Mouse (Mus musculus) lung, embryonic 15.5 days (tissue): ENCODE measurements around the gene Atxn2l. TPM values are rescaled to one million over a fixed set of nuclear protein-coding genes. Genes with fewer than 3 reads are reported as not detected.

Experiments
- ATAC-seq: fragments of 200-750 bp; cut with Nextera tagmentation; 2 replicates; pipeline ENCODE4 v1.8.0; 2017; ENCODE audit warnings: moderate number of reproducible peaks, borderline replicate concordance; ENCODE audit not compliant: low FRiP score, low TSS enrichment; ENCODE audit errors: extremely low read depth
- H3K27ac ChIP-seq: fragments of 300-500 bp; sonication (generic); 2 replicates; pipeline ENCODE4 v1.5.1; 2015; ENCODE audit warnings: moderate library complexity, mild to moderate bottlenecking, inconsistent platforms
- H3K27me3 ChIP-seq: fragments of 300-500 bp; sonication (generic); 2 replicates; pipeline ENCODE4 v1.6.1; 2015; ENCODE audit warnings: inconsistent platforms
- H3K36me3 ChIP-seq: fragments of 300-500 bp; sonication (generic); 2 replicates; pipeline ENCODE4 v1.6.1; 2015; ENCODE audit warnings: inconsistent platforms
- H3K4me1 ChIP-seq: fragments of 300-500 bp; sonication (generic); 2 replicates; pipeline ENCODE4 v1.6.1; 2015; ENCODE audit warnings: inconsistent platforms
- H3K4me2 ChIP-seq: fragments of 300-500 bp; sonication (generic); 2 replicates; pipeline ENCODE4 v1.6.1; 2015; ENCODE audit warnings: inconsistent platforms, mild to moderate bottlenecking, moderate library complexity
- H3K4me3 ChIP-seq: fragments of 300-500 bp; sonication (generic); 2 replicates; pipeline ENCODE4 v1.5.1; 2015; ENCODE audit warnings: mild to moderate bottlenecking, inconsistent platforms
- H3K9ac ChIP-seq: fragments of 300-500 bp; sonication (generic); 2 replicates; pipeline ENCODE4 v1.6.1; 2015; ENCODE audit warnings: inconsistent platforms
- H3K9me3 ChIP-seq: fragments of 300-500 bp; sonication (generic); 2 replicates; pipeline ENCODE4 v1.6.1; 2016; ENCODE audit warnings: inconsistent platforms
- WGBS: fragments of 180-500 bp; shearing (Covaris S2); methylation state at CpG from one replicate; pipeline ENCODE4 v1.1.7; 2015; 5-methylcytosine and 5-hydroxymethylcytosine counted together
- polyA plus RNA-seq: library from polyadenylated mRNA; unstranded; fragments of >200 nt; fragmentation: Nextera tagmentation; extraction: Ambion mirVana; gene quantifications from 2 replicates; pipeline ENCODE4 v1.2.1, GENCODE M21; 2015

The Atxn2l gene
- polyA plus RNA-seq, 1 experiment from 2014 or later = 54.1 TPM

GRCm38 (mm10) chr7:126470077-126470476, 33.2 kb downstream of the Atxn2l start:
- Histone ChIP-seq H3K4me1 (peaks cover 22% of the 10 kb centered on the region), H3K4me2 (no peak overlapping the region), H3K9ac (no peak overlapping the region), H3K4me3 (no peak overlapping the region), H3K27ac (no peak overlapping the region), H3K36me3 (peaks cover 66% of the 10 kb centered on the region), H3K9me3 (no peaks in the 10 kb centered on the region), H3K27me3 (no peaks in the 10 kb centered on the region)
- WGBS = 81% methylated on average over 6 of the region's 6 CpGs
- no peak for ATAC-seq

DNA sequence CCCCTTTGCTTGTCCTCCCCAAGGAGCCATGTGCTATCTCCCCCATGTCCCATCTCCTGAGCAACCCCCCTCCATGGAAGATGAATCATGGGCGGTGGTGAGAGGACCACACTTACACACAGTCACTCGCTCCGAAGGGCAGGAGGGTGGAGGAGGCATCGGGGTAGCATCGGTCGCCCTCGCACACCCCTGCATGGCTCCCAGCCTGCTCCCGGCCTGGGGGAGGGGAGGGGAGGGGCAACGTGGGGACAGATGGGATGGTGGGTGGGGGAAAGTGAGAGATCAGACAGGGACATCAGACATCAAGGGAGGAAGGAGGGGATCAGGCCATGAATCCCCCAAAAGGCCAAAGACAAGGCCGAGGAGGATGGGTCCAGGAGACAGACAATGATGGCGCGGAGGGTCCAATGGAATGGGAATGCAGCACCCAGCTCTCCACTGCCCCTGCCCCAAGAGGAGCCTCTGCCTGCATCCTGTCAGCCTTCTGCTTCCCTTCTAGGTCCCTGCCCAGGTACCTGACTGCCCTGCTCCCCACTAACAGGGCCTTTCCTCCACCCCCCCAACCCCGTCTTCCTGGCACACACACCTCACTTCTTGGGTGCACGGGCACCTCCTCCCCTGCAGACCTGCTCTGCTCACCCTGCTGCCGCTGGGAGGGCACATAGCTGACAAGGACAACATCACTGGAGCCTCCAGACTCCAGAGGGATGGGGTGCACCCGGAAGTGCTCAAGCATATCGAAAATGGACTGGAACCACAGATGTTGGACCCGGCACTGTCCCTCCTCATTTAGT, 35.2 kb downstream of the Atxn2l start:
- Histone ChIP-seq H3K9me3 (no peaks in the 10 kb centered on the region), H3K36me3 (peaks cover 66% of the 10 kb centered on the region), H3K27ac (no peak overlapping the region), H3K9ac (no peak overlapping the region), H3K4me2 (no peak overlapping the region), H3K4me3 (no peak overlapping the region), H3K4me1 (peaks cover 15% of the 10 kb centered on the region), H3K27me3 (no peaks in the 10 kb centered on the region)
- no peak for ATAC-seq
- 90% methylated on average over 18 of the region's 18 CpGs for WGBS

GRCm38 (mm10) chr7:126467271-126467670, 36.0 kb downstream of the Atxn2l start:
- H3K27me3 ChIP-seq = no peaks in the 10 kb centered on the region
- H3K27ac ChIP-seq = no peak overlapping the region
- H3K36me3 ChIP-seq = peaks cover 60% of the 10 kb centered on the region
- H3K4me1 ChIP-seq = peaks cover 12% of the 10 kb centered on the region
- ATAC-seq = no peak
- H3K9ac ChIP-seq = no peak overlapping the region
- H3K4me3 ChIP-seq = no peak overlapping the region
- no peak overlapping the region for H3K4me2 ChIP-seq
- no peaks in the 10 kb centered on the region for H3K9me3 ChIP-seq
- WGBS = 57% methylated on average over 5 of the region's 5 CpGs

- 69% methylated on average over 5 of the region's 5 CpGs for WGBS
- H3K27me3 ChIP-seq = no peaks in the 10 kb centered on the region
- ATAC-seq = no peak
- H3K27ac ChIP-seq = 0 out of 2 replicates have a peak overlapping the region, but pooled peaks have one; percentile 3
- peaks cover 54% of the 10 kb centered on the region for H3K36me3 ChIP-seq
- no peak overlapping the region for H3K4me3 ChIP-seq
- no peak overlapping the region for H3K9ac ChIP-seq
- H3K4me1 ChIP-seq = peaks cover 12% of the 10 kb centered on the region
- no peaks in the 10 kb centered on the region for H3K9me3 ChIP-seq
- H3K4me2 ChIP-seq = no peak overlapping the region
These were observed 36.5 kb downstream of the Atxn2l start for GRCm38 (mm10) chr7:126466707-126467106.

- ATAC-seq = no peak
- Histone ChIP-seq H3K4me2 (no peak overlapping the region), H3K9me3 (no peaks in the 10 kb centered on the region), H3K9ac (no peak overlapping the region), H3K27me3 (no peaks in the 10 kb centered on the region), H3K27ac (0 out of 2 replicates have a peak overlapping the region, but pooled peaks have one; percentile 3), H3K4me3 (no peak overlapping the region), H3K36me3 (peaks cover 48% of the 10 kb centered on the region), H3K4me1 (peaks cover 12% of the 10 kb centered on the region)
- 46% methylated on average over 9 of the region's 9 CpGs for WGBS
These were observed 37.1 kb downstream of the Atxn2l start for GRCm38 (mm10) chr7:126466116-126466515.

GRCm38 (mm10) chr7:126465246-126466030, 37.8 kb downstream of the Atxn2l start:
- no peak overlapping the region for H3K27ac ChIP-seq
- no peak for ATAC-seq

DNA sequence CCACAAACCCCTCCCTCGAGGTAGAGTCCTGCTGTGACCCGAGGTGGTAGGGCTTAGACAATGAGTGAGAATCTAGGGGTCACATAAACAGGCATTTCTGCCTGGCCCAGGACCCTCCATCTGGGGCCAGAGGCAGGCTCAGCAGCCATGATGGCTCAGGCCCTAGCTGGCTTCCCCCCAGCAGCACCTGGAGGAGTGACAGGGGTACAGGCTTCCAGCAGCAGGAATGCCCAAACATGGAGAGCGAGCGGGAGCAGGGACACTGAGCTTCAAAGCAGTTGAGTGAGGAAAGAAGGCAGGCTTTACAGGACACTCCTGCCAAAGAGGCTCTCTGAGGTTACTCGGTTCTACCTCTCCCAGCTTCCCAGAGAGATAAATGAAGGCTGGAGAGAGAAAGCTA, 38.4 kb downstream of the Atxn2l start:
- peaks cover 12% of the 10 kb centered on the region for H3K4me1 ChIP-seq
- ATAC-seq = no peak
- no peak overlapping the region for H3K4me2 ChIP-seq
- H3K36me3 ChIP-seq = peaks cover 36% of the 10 kb centered on the region
- no peaks in the 10 kb centered on the region for H3K9me3 ChIP-seq
- H3K9ac ChIP-seq = no peak overlapping the region
- H3K27me3 ChIP-seq = no peaks in the 10 kb centered on the region
- WGBS = 25% methylated on average over 5 of the region's 5 CpGs
- H3K27ac ChIP-seq = no peak overlapping the region
- no peak overlapping the region for H3K4me3 ChIP-seq

More at GRCm38 (mm10) chr7:126465246-126466030, 37.8 kb downstream of the Atxn2l start:
- Histone ChIP-seq H3K36me3 (peaks cover 41% of the 10 kb centered on the region), H3K9me3 (no peaks in the 10 kb centered on the region), H3K9ac (no peak overlapping the region), H3K4me3 (no peak overlapping the region), H3K4me2 (no peak overlapping the region), H3K27me3 (no peaks in the 10 kb centered on the region), H3K4me1 (peaks cover 12% of the 10 kb centered on the region)
- 27% methylated on average over 7 of the region's 7 CpGs for WGBS

DNA sequence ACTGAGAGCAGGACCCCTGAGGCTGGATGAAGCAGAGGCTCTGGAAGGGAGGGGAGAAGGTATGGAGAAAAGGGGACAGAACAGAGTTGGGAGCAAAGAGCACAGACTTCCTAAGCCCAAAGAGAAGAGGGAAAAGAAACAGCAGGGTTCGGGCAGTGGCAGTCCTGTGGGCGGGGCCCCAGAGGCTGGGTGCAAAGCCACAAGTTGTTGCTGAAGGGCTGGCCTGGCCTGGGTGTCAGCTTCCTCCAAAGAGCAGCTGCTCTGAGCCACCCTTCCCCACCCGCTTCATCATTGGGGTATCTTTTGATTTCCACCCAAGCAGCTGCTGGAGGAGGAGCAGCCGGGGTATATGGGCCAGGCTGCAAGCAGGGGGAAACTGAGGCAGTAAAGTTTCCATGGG, 39.1 kb downstream of the Atxn2l start:
- no peak overlapping the region for H3K4me3 ChIP-seq
- H3K9ac ChIP-seq = no peak overlapping the region
- H3K36me3 ChIP-seq = peaks cover 29% of the 10 kb centered on the region
- no peaks in the 10 kb centered on the region for H3K9me3 ChIP-seq
- ATAC-seq = no peak
- H3K4me1 ChIP-seq = peaks cover 12% of the 10 kb centered on the region
- no peaks in the 10 kb centered on the region for H3K27me3 ChIP-seq
- 48% methylated on average over 4 of the region's 4 CpGs for WGBS
- H3K27ac ChIP-seq = no peak overlapping the region
- H3K4me2 ChIP-seq = no peak overlapping the region

GRCm38 (mm10) chr7:126463547-126463946, 39.7 kb downstream of the Atxn2l start:
- no peaks in the 10 kb centered on the region for H3K27me3 ChIP-seq
- peaks cover 23% of the 10 kb centered on the region for H3K36me3 ChIP-seq
- H3K27ac ChIP-seq = no peak overlapping the region
- peaks cover 12% of the 10 kb centered on the region for H3K4me1 ChIP-seq
- H3K4me2 ChIP-seq = no peak overlapping the region
- no peak for ATAC-seq
- H3K9me3 ChIP-seq = no peaks in the 10 kb centered on the region
- H3K9ac ChIP-seq = no peak overlapping the region
- 59% methylated on average over 4 of the region's 4 CpGs for WGBS
- no peak overlapping the region for H3K4me3 ChIP-seq

DNA sequence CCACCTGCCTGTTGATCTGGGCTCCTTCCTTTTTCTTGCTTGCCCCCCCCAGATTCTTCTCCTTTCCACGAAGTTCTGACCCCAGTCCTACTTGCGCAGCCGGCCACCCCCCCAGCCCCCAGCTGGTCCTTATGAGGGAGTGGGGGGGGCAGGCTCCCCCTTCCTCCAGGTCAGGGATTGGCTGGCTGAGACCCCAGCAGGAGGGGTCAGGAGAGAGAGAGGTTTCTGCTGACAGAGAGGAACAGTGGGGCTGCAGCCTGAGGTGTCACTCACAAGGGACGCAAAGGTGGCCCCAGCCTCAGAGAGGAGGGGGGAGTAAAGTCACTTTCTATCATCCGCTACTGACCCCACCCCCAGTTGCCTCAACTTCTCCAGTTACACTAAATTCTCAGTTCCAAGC, 40.2 kb downstream of the Atxn2l start, which contains the start of gene Atp2a1:
Atp2a1 (minus strand) TSS at position 105 of the 400 bp plus-strand sequence.
- no peak within 1 kb of the TSS for H3K27ac ChIP-seq
- 42% methylated on average over 5 of the region's 5 CpGs for WGBS
- H3K9ac ChIP-seq = no peak within 1 kb of the TSS
- peaks cover 12% of the 10 kb centered on the region for H3K4me1 ChIP-seq
- no peaks in the 10 kb centered on the region for H3K9me3 ChIP-seq
- H3K4me2 ChIP-seq = no peak within 1 kb of the TSS
- H3K4me3 ChIP-seq = no peak within 1 kb of the TSS
- peaks cover 18% of the 10 kb centered on the region for H3K36me3 ChIP-seq
- ATAC-seq = no peak
- no peaks in the 10 kb centered on the region for H3K27me3 ChIP-seq

GRCm38 (mm10) chr7:126461626-126462025, 41.6 kb downstream of the Atxn2l start:
- 60% methylated on average over 3 of the region's 3 CpGs for WGBS
- Histone ChIP-seq H3K9me3 (no peaks in the 10 kb centered on the region), H3K36me3 (peaks cover 4% of the 10 kb centered on the region; the same call in 1 of the 2 replicates), H3K4me2 (no peak overlapping the region), H3K4me3 (no peak overlapping the region), H3K4me1 (peaks cover 12% of the 10 kb centered on the region), H3K27ac (no peak overlapping the region), H3K27me3 (no peaks in the 10 kb centered on the region), H3K9ac (no peak overlapping the region)
- no peak for ATAC-seq
